Mouse (Mus musculus) retina, adult 2 months (tissue): ENCODE measurements around the gene Washc2.
"Not testable (repeated sequence)": the region's sequence is repeated elsewhere in the genome, so short reads cannot be mapped to it uniquely, and the experiment has no call there.

Source experiments
- DNase-seq: peaks from one replicate; pipeline ENCODE4 v3.0.0-alpha.2; 2012; ENCODE audit warnings: low read depth, low spot score

Washc2 gene

GRCm38 (mm10) chr6:116207729-116208534, at the start of gene Washc2:
TSS of gene Washc2 (plus strand) at chr6:116208038.
- peak; percentile 90 for DNase-seq

DNA sequence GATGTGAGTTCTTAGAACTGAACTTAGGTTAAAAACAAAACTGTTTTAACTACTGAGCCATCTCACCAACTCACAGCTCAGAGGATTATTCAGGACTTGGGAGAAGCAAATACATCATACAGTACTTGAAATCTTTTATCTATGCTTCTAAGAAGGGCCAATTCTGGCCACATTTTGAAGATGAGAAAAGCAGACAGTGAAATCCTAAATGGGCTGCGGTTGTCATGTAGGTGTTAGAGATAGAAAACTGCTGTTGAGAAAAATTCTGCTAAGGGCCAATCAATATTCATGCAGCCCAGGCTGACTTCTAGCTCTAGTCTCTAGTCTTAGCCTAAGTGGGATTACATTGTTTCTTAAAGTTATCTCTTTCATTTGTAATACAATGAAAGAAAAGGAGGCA, 41.5 kb upstream of the Washc2 start:
- DNase-seq = no peak

DNA sequence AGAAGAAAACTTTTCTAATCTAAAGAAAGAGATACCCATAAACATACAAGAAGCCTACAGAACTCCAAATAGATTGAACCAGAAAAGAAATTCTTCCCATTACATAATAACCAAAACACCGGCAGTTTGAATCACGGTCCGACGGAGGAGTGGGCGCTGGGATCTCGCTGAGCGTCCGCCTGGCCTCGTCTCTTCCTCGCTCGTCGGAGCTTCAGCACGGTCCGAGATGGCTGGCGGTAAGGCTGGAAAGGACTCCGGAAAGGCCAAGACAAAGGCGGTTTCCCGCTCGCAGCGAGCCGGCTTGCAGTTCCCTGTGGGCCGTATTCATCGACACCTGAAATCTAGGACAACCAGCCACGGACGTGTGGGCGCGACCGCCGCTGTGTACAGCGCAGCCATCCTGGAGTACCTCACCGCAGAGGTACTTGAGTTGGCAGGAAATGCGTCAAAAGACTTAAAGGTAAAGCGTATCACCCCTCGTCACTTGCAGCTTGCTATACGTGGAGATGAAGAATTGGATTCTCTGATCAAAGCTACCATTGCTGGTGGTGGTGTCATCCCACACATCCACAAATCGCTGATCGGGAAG, 34.2 kb upstream of the Washc2 start:
- DNase-seq = not testable (repeated sequence)

GRCm38 (mm10) chr6:116178376-116178775, 29.5 kb upstream of the Washc2 start:
- no peak for DNase-seq

DNA sequence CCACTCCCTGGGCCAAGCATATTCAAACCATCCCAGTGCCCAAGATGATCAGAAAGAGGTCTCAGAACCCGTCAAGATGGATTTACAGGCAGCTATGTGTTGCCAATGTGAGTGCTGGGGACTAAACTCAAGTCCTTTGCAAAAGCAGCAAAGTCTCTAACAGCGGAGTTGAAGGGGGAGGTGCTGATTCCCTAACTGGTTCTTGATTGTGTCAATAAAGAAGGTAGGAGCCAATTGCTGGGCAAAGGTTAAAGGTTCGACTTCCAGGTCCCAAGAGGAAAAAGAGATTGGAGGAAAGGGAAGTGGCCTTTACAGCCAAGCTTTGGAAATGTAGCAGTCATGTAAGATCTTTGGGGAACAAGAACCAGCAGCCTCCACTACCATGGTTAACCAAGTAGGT, 27.1 kb upstream of the Washc2 start:
- no peak for DNase-seq

DNA sequence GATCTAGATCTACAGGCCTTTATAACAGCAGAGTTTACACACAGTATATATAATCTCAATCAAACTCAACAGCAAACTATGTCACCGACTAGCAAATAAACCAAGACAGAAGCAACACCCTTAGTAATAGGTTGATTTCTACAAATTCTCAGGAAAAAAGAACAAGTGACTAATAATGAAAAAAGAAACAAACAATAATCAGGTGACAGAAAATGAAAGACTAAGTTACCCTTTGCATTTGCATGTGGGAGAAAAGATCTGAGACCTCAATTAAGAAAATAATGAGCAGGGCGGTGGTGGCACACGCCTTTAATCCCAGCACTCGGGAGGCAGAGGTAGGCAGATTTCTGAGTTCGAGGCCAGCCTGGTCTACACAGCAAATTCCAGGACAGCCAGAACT, 24.3 kb upstream of the Washc2 start:
- DNase-seq = no peak

DNA sequence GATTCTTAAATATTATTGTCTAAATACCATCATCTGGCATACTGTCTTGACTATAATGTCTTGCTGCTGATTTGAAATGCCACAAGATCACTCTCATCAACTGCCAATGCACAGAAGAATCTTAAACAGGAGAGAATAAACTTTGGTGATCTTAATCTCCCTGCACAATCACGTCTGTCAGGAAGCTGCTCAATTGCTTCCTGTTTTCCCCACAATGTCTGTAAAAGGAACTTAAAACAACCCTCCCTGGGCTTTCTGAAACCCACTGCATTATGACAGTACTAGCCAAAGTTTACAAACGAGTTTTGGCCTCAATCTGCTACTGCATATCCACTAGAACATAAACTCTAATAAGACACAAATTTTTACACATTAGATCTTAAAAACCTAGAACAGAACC, 21.4 kb upstream of the Washc2 start:
- DNase-seq = no peak

DNA sequence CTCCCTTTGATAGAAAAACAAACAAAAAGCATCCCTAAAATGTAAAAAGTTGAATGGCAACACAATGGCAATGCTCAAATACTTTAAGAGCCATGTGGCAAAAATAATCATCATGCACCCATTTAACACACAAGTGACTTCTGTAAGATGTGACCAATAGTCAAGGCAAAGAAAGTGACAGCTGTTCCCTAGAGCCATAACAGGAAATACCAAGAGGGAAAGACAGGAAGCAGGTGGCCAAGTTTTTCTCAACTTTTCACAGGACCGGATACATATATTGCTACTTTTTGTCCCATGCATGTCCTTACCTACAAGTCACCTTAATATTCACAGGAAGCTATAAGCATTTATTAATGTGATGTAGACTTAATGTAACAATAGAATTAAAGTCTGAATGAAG, 18.4 kb upstream of the Washc2 start:
- DNase-seq = no peak

DNA sequence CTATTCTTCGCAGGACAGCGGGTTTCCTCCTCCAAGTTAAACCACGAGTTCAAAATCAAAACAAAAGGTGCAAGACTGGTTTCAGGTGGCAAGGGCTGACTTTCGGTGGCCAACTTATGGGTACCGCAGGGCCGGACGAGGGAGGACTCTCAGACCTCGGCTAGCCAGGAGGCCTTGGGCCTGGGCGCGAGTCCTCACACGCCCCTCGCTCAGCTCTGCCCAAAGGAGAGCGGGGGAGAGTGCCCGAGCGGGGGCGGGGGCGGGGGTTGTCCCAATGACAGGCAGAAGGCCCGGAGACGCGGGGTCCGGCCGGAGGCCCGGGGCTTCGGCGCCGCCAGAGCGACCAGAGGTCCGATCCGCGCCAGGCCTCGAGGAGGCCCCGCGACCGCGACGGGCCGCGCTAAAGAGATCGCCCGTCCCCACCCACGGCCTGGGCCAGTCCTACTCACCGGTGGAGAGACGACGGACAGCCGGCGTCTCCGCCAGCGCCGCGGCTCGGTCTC, 15.0 kb upstream of the Washc2 start:
- DNase-seq = no peak

- DNase-seq = peak; percentile 97
These were observed 14.1 kb upstream of the Washc2 start, which contains the start of gene Tmcc1 for GRCm38 (mm10) chr6:116193394-116194393. TSS of gene Tmcc1 (minus strand) at chr6:116193486.

GRCm38 (mm10) chr6:116195811-116196210, 12.0 kb upstream of the Washc2 start:
- DNase-seq = no peak

- DNase-seq = no peak
These were observed 9.7 kb upstream of the Washc2 start for GRCm38 (mm10) chr6:116198173-116198572.

DNA sequence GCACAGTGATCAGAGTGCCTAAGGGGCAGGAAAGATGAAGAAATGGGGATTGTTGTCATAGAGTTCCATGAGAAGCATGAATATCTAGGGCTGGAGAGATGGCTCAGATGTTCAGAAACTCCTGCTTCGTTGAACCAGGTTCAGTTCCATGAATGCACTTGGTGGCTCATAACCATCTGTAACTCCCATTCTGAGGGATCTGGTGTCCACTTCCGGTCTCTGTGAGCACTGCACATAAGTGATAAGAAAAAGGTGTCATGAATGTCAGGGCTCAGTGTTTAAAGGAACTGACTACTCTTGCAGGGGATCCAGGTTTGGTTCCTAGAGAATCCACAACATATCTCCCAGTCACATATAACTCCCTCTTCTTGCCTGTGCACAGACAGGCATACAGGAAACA, 8.2 kb upstream of the Washc2 start:
- DNase-seq = no peak

DNA sequence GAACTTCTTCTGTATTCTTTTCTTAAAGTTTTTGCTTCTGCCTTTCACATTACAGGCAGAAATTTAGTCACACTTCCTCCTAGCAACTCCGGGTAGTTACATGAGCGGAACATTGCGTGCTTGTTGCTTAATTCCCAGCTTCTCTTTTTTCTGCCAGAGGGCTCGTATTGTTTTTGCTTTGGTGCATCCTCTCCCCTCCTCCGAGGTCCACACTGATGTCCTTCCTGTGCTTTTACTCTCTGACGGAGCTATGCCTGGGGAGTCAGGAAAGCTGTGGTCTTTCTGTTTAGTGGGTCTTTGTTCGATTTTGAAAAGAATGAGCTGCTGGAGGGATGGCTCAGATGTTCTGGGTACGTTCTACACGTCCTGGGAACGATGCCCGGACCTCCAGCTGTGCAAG, 19.9 kb downstream of the Washc2 start:
- DNase-seq = no peak

GRCm38 (mm10) chr6:116228785-116229525, 21.1 kb downstream of the Washc2 start:
- DNase-seq = peak; percentile 41

GRCm38 (mm10) chr6:116234821-116235220, 27.0 kb downstream of the Washc2 start:
- not testable (repeated sequence) for DNase-seq

GRCm38 (mm10) chr6:116235336-116235735, 27.5 kb downstream of the Washc2 start:
- DNase-seq = no peak

DNA sequence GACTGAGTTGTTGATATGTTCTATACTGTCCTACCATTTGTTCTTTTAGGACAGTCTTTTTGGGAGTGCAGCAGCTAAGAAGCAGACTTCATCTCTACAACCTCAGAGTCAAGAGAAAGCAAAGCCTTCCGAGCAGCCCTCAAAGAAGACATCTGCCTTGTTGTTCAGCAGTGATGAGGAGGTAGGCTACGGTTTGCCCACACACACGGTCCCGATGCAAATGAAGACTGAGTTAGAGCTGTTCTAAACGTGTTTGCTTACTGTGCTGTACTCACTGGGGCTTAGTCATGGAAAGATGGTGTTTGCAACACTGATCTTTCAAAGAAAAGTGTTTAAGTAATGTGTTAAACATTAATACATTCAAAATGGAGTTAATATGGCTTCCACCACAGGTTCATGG, 30.2 kb downstream of the Washc2 start:
- DNase-seq = no peak

- DNase-seq = no peak
These were observed 32.5 kb downstream of the Washc2 start for GRCm38 (mm10) chr6:116240371-116240770.

- no peak for DNase-seq
These were observed 51.8 kb downstream of the Washc2 start for GRCm38 (mm10) chr6:116259649-116260048.

DNA sequence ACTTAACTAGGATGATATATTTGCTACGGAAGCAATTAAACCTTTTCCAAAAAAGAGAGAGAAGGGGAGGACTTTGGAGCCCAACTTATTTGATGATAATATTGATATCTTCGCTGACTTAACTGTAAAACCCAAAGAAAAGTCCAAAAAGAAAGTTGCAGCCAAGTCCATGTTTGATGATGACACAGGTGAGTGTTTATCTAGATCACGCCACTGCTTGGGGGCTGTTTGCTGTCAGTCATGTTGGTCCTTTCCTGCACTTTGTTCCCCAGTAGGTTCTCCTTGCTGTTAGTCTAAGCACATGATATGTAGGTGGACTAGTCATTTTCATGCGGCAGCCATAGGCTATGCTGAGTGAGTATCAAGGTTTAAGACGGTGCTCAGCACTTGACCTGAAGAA, 52.6 kb downstream of the Washc2 start:
- no peak for DNase-seq
